Mouse (Mus musculus) adrenal gland, adult (tissue): ENCODE data around the gene Pter.

Experiments used
- DNase-seq, 2 experiments: peaks; one replicate each; pipeline ENCODE4 v3.0.0; 2022 to 2023; ENCODE audit warnings: low spot score in 1 of 2; ENCODE audit not compliant: inconsistent age in 2 of 2

Gene Pter

GRCm38 (mm10) chr2:12923804-12924591 is at the start of gene Pter:
Gene Pter, plus strand, starts transcription at chr2:12924041.
- peak; percentile 90 to 97 for DNase-seq

GRCm38 (mm10) chr2:12874232-12874631 is 49.6 kb upstream of the Pter start:
- no peak for DNase-seq

DNA sequence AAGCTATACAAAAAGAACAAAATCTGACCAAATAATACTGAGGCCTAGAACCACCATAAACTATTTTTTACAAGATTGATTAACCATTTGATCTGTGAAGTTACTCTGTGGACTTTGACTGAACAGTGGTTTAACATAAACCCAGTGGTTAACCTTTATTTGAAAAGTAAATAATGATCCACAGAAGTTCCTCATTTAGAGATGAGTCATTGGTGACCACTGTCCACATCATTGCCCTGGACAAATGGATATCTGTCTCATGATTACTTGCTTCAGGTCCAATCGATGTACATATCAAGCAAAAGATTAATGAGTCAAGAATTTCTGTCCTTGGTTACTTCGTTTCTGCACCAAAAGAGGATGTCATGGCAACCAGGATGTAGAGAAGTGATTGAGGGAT is 44.3 kb upstream of the Pter start:
- no peak for DNase-seq

DNA sequence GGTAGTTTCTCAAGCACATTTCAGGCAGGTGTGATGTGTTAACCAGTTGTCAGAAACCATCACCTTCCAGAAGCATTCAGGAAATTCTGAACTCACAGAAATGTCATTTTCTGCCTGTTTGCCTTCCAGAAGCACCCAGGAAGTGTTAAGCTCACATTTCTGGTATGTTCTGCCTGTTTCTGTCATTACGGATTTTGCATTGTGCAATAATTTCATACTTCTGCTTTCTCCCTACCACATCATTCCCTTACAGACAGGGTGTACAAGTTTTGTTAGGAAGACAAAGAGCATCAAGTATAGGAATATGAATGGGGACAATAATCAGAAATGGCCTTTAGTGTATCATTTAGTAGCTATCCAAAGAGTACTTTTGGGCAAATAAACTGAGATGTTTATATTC is 42.8 kb upstream of the Pter start:
- DNase-seq = no peak

DNA sequence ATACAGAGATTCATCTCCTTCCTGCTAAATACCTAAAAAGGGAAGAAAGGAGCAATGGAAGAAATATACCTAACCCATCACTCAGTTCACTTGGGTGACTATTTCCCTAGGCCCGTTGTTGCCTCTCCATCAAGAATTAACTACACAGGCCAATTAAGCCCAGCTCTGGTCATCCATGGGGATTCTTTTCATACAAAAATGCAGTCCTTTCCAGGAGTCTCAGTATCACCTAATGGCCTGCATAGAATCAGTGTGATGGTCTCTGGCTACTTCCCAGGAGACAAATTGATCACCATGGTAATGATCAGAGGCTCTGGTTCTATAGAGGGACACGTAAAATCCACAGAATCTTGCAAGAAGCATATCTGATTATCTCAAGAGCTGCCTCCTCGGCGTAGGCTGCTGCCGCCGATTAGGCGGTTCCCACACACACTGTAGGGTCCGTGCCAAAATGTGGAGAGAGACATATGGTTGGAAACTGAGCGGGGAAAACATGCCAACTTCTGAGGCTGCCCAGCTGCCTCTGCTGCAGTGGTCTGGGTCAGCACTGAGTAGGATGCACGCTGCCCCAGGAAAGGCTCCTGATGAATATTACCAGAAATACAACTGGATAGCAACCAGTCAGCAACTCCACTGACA is 40.4 kb upstream of the Pter start:
- DNase-seq = no peak

GRCm38 (mm10) chr2:12887015-12887414 is 36.8 kb upstream of the Pter start:
- no peak for DNase-seq

- DNase-seq = no peak
Measured at GRCm38 (mm10) chr2:12905786-12906185, 18.1 kb upstream of the Pter start.

GRCm38 (mm10) chr2:12925643-12926042 is 1.8 kb downstream of the Pter start:
- DNase-seq = no peak

- DNase-seq = no peak
Measured at GRCm38 (mm10) chr2:12930338-12930737, 6.5 kb downstream of the Pter start.

DNA sequence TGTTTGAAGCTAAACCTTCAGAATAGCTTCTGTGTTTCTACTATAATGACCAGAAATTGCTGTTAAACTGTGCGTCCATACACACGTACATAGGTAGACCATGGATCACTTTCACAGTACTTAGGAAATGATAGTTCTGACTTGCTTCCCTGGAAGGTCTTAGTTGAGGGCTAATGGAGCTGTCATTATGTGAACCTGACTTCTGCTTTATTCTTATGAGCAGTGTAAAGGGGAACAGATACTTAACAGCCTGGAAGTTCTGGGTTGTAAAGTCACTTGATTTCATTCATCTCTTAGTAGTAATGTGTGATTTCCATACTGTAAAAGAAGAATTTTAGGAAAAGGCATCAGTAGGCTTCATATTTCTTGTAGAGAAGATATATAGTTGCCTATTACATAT is 10.1 kb downstream of the Pter start:
- no peak for DNase-seq

DNA sequence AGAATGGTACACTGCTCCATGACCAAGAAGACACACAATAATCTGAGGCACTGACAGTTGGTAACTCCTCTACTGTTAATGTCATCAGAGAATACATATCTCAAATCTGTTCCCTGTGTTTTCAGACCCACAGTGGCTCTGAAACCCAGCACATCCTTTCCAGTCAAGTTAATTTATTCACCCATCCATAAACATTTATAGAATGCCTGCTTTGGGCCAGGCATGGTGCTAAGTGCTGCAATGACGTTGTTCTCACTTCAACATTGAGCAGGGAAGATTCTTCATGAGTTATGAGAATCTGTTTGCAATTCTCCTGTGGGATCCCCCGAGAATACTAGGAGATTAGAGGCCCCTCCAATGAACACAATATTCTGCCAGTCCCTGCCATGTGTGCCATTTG is 11.4 kb downstream of the Pter start:
- DNase-seq = no peak

DNA sequence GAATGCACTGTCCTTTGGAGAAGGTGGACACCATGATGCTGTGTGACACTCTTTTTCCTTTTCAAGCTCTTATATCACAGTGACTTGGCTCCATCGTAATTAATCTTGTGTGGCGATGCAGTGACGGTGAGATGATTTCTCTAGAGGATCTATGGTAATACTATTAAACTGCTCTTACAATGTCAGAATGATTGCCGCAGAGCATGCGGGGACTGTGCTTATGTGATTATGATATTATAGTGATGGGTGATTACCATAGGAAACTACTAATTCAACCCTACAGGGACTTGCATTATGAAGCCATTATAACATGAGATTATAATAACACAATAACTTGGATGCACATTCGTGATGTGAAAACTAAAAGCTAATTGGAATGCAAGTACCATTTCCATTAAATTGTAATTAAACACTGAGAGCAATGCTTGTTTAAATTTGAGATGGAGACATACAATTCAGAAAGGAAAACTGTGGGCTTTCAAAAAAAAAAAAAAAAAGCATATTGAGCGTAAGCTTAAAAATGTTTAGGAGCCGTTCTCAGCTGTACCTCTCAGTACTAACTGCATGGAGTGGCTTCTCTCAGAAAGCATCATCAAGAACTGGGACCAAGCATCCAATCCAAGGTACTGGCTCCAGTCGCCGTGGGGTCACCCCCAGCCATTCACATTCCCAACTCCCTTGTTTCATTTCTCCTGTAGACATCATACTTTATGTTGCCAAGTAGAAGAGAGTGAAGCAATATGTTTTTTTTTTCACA is 13.8 kb downstream of the Pter start:
- no peak for DNase-seq

- no peak for DNase-seq
Measured at GRCm38 (mm10) chr2:12938641-12939040, 14.8 kb downstream of the Pter start.

GRCm38 (mm10) chr2:12956703-12957424 is 33.0 kb downstream of the Pter start:
- no peak for DNase-seq

GRCm38 (mm10) chr2:12970049-12970724 is 46.3 kb downstream of the Pter start:
- no peak for DNase-seq

GRCm38 (mm10) chr2:12973752-12974151 is 49.9 kb downstream of the Pter start:
- no peak for DNase-seq

DNA sequence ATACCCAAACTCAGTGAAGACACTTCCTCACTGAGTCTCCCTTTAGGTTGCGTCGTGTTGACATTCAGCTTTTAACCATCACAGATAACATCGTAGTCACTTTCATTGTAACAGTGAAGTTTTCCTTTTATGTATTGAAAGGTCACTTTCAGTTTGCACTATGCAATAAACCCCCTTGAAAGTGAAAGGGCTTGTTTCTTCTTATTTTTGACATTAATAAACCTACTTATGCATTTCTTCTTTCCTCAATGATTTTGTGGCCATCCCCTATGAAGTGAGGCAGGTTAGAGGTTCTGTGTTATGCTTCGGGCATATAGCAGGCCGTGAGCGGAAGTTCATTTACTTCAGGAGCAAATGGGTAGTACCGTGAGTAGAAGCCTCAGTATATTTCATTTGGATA is 53.5 kb downstream of the Pter start:
- no peak for DNase-seq

DNA sequence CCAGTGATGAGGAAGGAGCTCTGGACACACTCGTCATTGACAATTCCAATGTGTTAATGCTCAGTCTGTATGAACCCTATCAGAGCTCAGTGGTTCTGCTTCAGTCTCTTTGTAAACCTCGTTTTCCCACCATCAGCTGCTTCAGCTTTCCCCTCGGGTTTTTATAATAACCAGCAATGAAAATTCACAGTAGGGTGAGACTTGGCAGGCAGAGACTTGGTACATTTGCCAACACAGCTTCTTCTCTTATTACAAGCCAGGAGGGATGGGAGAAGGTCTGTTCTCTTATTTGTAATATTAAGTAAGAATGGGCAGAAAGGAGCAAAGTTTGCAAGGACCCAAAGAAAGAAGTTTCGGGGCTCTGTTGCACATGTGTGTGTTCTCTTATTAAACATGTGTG is 54.9 kb downstream of the Pter start:
- DNase-seq = no peak

- DNase-seq = no peak
Measured at GRCm38 (mm10) chr2:12984901-12985732, 61.3 kb downstream of the Pter start.

DNA sequence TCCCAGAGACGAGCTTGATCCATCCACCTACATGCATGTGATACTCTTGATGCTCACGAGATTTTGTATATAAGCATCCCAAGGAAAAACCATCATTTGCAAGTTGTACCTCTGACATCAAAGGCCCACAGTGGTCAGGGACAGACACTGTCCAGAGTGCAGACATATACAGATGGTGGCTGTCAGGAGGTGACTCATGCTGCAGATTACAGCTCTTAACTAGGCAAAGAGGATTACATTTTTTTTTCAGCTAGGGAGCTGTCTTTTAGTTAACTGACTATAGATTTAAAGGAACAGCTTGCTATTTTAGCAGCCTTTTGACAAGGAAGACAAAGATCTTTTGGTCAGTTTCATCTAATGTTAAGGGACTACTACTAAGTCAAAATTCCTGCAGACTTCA is 76.2 kb downstream of the Pter start:
- DNase-seq = peak in 1 of 2 experiments; percentile 26
